In genomic region chr17:58668036-58668435, GRCm38 (mm10) we compare ENCODE assay signal across 25 mouse cellular contexts.
A peak's percentile ranks its signal among the peaks of the same experiment; 100 is the strongest.
DNase-seq lines count a peak whose midpoint lies in the region; ATAC-seq lines count a peak whose summit lies in the region.
"Had no signal": no experiment of that assay in that cellular context is flagged by ENCODE, and none has a peak within 500 bp of the region (broad histone marks: within the 10 kb centered on the region; RNA-seq: fewer than 3 reads in every experiment).

No protein-coding gene starts in this region.

- ATAC-seq in midbrain, embryonic 15.5 days (replicated peaks), result no peak
- no peak for ATAC-seq in CD4-positive, CD25-positive, alpha-beta regulatory T cell, adult 4 months
- ATAC-seq: activated CD4-positive, CD25-positive, alpha-beta regulatory T cell, adult 4 months; forebrain, embryonic 14.5 days; forebrain, postnatal 0 days; intestine, postnatal 0 days had no signal

- DNase-seq in heart, adult 11 months, result peak; percentile 35
- DNase-seq in heart, postnatal 14 days, result no peak
- peak; percentile 70 for DNase-seq in adrenal gland, adult 8-10 months
- DNase-seq in adrenal gland, postnatal 14 days, result peak; percentile 63
- DNase-seq: cerebellum, adult 11-12 months; cerebellum, adult 8-10 months; cerebellum, postnatal 10 days; cerebellum, postnatal 36 days; embryo, embryonic 11 days; forebrain, postnatal 0 days; gastrocnemius, adult 2 months; gastrocnemius, postnatal 14 days; heart, adult 18-20 months; heart, postnatal 10 days; heart, postnatal 4 days; kidney, adult 2 months had no signal

- no peak overlapping the region for H3K4me3 ChIP-seq in midbrain, embryonic 15.5 days
- H3K4me3 ChIP-seq: embryonic facial prominence, embryonic 15.5 days; gastrocnemius, adult 2 months; heart, embryonic 12.5 days; heart, embryonic 15.5 days had no signal

- no peak overlapping the region for H3K4me2 ChIP-seq in midbrain, embryonic 15.5 days
- H3K4me2 ChIP-seq: embryonic facial prominence, embryonic 15.5 days; heart, embryonic 12.5 days; heart, embryonic 15.5 days; hindbrain, embryonic 14.5 days had no signal

- no peaks in the 10 kb centered on the region for H3K9me3 ChIP-seq in midbrain, embryonic 15.5 days
- H3K9me3 ChIP-seq: embryonic facial prominence, embryonic 15.5 days; heart, embryonic 12.5 days; heart, embryonic 15.5 days had no signal

- no peaks in the 10 kb centered on the region for H3K27me3 ChIP-seq in midbrain, embryonic 15.5 days (replicated peaks)
- H3K27me3 ChIP-seq: embryonic facial prominence, embryonic 15.5 days; heart, embryonic 12.5 days; heart, embryonic 15.5 days had no signal

- 91% methylated on average over 3 of the region's 3 CpGs for WGBS in midbrain, embryonic 15.5 days

- no peak overlapping the region for H3K9ac ChIP-seq in midbrain, embryonic 15.5 days
- H3K9ac ChIP-seq: embryonic facial prominence, embryonic 15.5 days; forebrain, postnatal 0 days; heart, embryonic 12.5 days; heart, embryonic 15.5 days; hindbrain, embryonic 14.5 days had no signal

- intact Hi-C loops in heart, postnatal 14 days (cut with DNase I), result no loop called here

- no peak overlapping the region for H3K27ac ChIP-seq in midbrain, embryonic 15.5 days
- H3K27ac ChIP-seq: embryonic facial prominence, embryonic 15.5 days; gastrocnemius, adult 2 months; heart, embryonic 15.5 days; hindbrain, embryonic 14.5 days had no signal

- H3K36me3 ChIP-seq in midbrain, embryonic 15.5 days (replicated peaks), result no peaks in the 10 kb centered on the region
- H3K36me3 ChIP-seq: embryonic facial prominence, embryonic 15.5 days; heart, embryonic 12.5 days; heart, embryonic 15.5 days had no signal

- no peaks in the 10 kb centered on the region for H3K4me1 ChIP-seq in midbrain, embryonic 15.5 days
- H3K4me1 ChIP-seq: embryonic facial prominence, embryonic 15.5 days; heart, embryonic 12.5 days; heart, embryonic 15.5 days had no signal

Comparison
In these comparisons a context has a peak if more than half of its experiments do, and no peak if none do; other contexts are left out.
1. DNase-seq: peak in heart, adult 11 months (single experiment), adrenal gland, adult 8-10 months (single experiment) and adrenal gland, postnatal 14 days (single experiment); none in heart, postnatal 14 days (0 of 2).